Mouse (Mus musculus): ENCODE measurements around the gene Slc7a14. TPM values are rescaled to one million over a fixed set of nuclear protein-coding genes. Genes with fewer than 3 reads are reported as not detected.

The Slc7a14 gene
- polyA plus RNA-seq, 1 experiment: not detected

GRCm38 (mm10) chr3:31309371-31309933 lies 726 bp downstream of the Slc7a14 start:
- Histone ChIP-seq H3K27ac (ENCODE audit: insufficient read depth, low read length) (no peak overlapping the region), H3K36me3 (ENCODE audit: control insufficient read depth, insufficient read depth, low read length) (no peaks in the 10 kb centered on the region), H3K4me3 (ENCODE audit: extremely low read depth, insufficient read depth, insufficient read length) (no peak overlapping the region), H3K27me3 (ENCODE audit: control insufficient read depth, insufficient read depth, low read length) (peaks cover 2% of the 10 kb centered on the region; the same call in 1 of the 2 replicates), H3K4me1 (ENCODE audit: control insufficient read depth, insufficient read depth, insufficient read length) (no peaks in the 10 kb centered on the region)
- no peak for DNase-seq (ENCODE audit: low read depth in 1 of 2, low spot score in 2 of 2)
- 13% methylated on average over 36 of the region's 36 CpGs for whole genome bisulfite sequencing
- TF ChIP-seq POLR2A (IDR thresholded peaks at IDR 0.05; ENCODE audit: low read depth, low read length) (no peak), CTCF (IDR thresholded peaks at IDR 0.05; ENCODE audit: extremely low read depth, insufficient read depth, insufficient read length, insufficient replicate concordance) (no peak)

GRCm38 (mm10) chr3:31308906-31309305 lies 1.3 kb downstream of the Slc7a14 start:
- Histone ChIP-seq H3K27ac (ENCODE audit: insufficient read depth, low read length) (no peak overlapping the region), H3K4me1 (ENCODE audit: control insufficient read depth, insufficient read depth, insufficient read length) (no peaks in the 10 kb centered on the region), H3K27me3 (ENCODE audit: control insufficient read depth, insufficient read depth, low read length) (peaks cover 2% of the 10 kb centered on the region; the same call in 1 of the 2 replicates), H3K36me3 (ENCODE audit: control insufficient read depth, insufficient read depth, low read length) (no peaks in the 10 kb centered on the region), H3K4me3 (ENCODE audit: extremely low read depth, insufficient read depth, insufficient read length) (no peak overlapping the region)
- WGBS: 10% methylated on average over 14 of the region's 14 CpGs
- no peak for DNase-seq (ENCODE audit: low read depth in 1 of 2, low spot score in 2 of 2)
- TF ChIP-seq CTCF (IDR thresholded peaks at IDR 0.05; ENCODE audit: extremely low read depth, insufficient read depth, insufficient read length, insufficient replicate concordance): no peak
- TF ChIP-seq POLR2A (IDR thresholded peaks at IDR 0.05; ENCODE audit: low read depth, low read length): no peak

- TF ChIP-seq POLR2A (IDR thresholded peaks at IDR 0.05; ENCODE audit: low read depth, low read length) (no peak), CTCF (IDR thresholded peaks at IDR 0.05; ENCODE audit: extremely low read depth, insufficient read depth, insufficient read length, insufficient replicate concordance) (no peak)
- DNase-seq (ENCODE audit: low read depth in 1 of 2, low spot score in 2 of 2): no peak
- peaks cover 2% of the 10 kb centered on the region; the same call in 1 of the 2 replicates for H3K27me3 ChIP-seq (ENCODE audit: control insufficient read depth, insufficient read depth, low read length)
- H3K27ac ChIP-seq (ENCODE audit: insufficient read depth, low read length): no peak overlapping the region
- no peaks in the 10 kb centered on the region for H3K4me1 ChIP-seq (ENCODE audit: control insufficient read depth, insufficient read depth, insufficient read length)
- H3K4me3 ChIP-seq (ENCODE audit: extremely low read depth, insufficient read depth, insufficient read length): no peak overlapping the region
- WGBS: 79% methylated on average over 6 of the region's 6 CpGs
- no peaks in the 10 kb centered on the region for H3K36me3 ChIP-seq (ENCODE audit: control insufficient read depth, insufficient read depth, low read length)
Measured at GRCm38 (mm10) chr3:31307936-31308335, 2.2 kb downstream of the Slc7a14 start.

- Histone ChIP-seq H3K27ac (ENCODE audit: insufficient read depth, low read length) (no peak overlapping the region), H3K27me3 (ENCODE audit: control insufficient read depth, insufficient read depth, low read length) (no peaks in the 10 kb centered on the region), H3K4me3 (ENCODE audit: extremely low read depth, insufficient read depth, insufficient read length) (no peak overlapping the region), H3K36me3 (ENCODE audit: control insufficient read depth, insufficient read depth, low read length) (no peaks in the 10 kb centered on the region), H3K4me1 (ENCODE audit: control insufficient read depth, insufficient read depth, insufficient read length) (no peaks in the 10 kb centered on the region)
- TF ChIP-seq POLR2A (IDR thresholded peaks at IDR 0.05; ENCODE audit: low read depth, low read length): no peak
- no peak for TF ChIP-seq CTCF (IDR thresholded peaks at IDR 0.05; ENCODE audit: extremely low read depth, insufficient read depth, insufficient read length, insufficient replicate concordance)
- 72% methylated on average over 11 of the region's 11 CpGs for WGBS
- no peak for DNase-seq (ENCODE audit: low read depth in 1 of 2, low spot score in 2 of 2)
Measured at GRCm38 (mm10) chr3:31291673-31292602, 18.2 kb downstream of the Slc7a14 start.

GRCm38 (mm10) chr3:31287421-31287948 lies 22.7 kb downstream of the Slc7a14 start:
- no peak for TF ChIP-seq POLR2A (IDR thresholded peaks at IDR 0.05; ENCODE audit: low read depth, low read length)
- no peak for TF ChIP-seq CTCF (IDR thresholded peaks at IDR 0.05; ENCODE audit: extremely low read depth, insufficient read depth, insufficient read length, insufficient replicate concordance)
- H3K36me3 ChIP-seq (ENCODE audit: control insufficient read depth, insufficient read depth, low read length): no peaks in the 10 kb centered on the region
- H3K27ac ChIP-seq (ENCODE audit: insufficient read depth, low read length): no peak overlapping the region
- no peak for DNase-seq (ENCODE audit: low read depth in 1 of 2, low spot score in 2 of 2)
- H3K4me1 ChIP-seq (ENCODE audit: control insufficient read depth, insufficient read depth, insufficient read length): no peaks in the 10 kb centered on the region
- WGBS: 76% methylated on average over 3 of the region's 3 CpGs
- H3K27me3 ChIP-seq (ENCODE audit: control insufficient read depth, insufficient read depth, low read length): no peaks in the 10 kb centered on the region
- H3K4me3 ChIP-seq (ENCODE audit: extremely low read depth, insufficient read depth, insufficient read length): no peak overlapping the region

- 64% methylated on average over 2 of the region's 2 CpGs for WGBS
- Histone ChIP-seq H3K4me3 (ENCODE audit: extremely low read depth, insufficient read depth, insufficient read length) (no peak overlapping the region), H3K27me3 (ENCODE audit: control insufficient read depth, insufficient read depth, low read length) (no peaks in the 10 kb centered on the region), H3K4me1 (ENCODE audit: control insufficient read depth, insufficient read depth, insufficient read length) (no peaks in the 10 kb centered on the region), H3K27ac (ENCODE audit: insufficient read depth, low read length) (no peak overlapping the region), H3K36me3 (ENCODE audit: control insufficient read depth, insufficient read depth, low read length) (no peaks in the 10 kb centered on the region)
- TF ChIP-seq CTCF (IDR thresholded peaks at IDR 0.05; ENCODE audit: extremely low read depth, insufficient read depth, insufficient read length, insufficient replicate concordance): no peak
- no peak for TF ChIP-seq POLR2A (IDR thresholded peaks at IDR 0.05; ENCODE audit: low read depth, low read length)
- DNase-seq (ENCODE audit: low read depth in 1 of 2, low spot score in 2 of 2): no peak
Measured at GRCm38 (mm10) chr3:31281116-31281515, 29.1 kb downstream of the Slc7a14 start.

All from spleen, adult 2 months (tissue).